Mouse (Mus musculus) heart, embryonic 16.5 days (tissue): ENCODE results near the gene Olfr1014. TPM values are rescaled to one million over a fixed set of nuclear protein-coding genes. Genes with fewer than 3 reads are reported as not detected.

Source experiments
- ATAC-seq: fragments of 200-750 bp; cut with Nextera tagmentation; replicated peaks from 2 replicates; pipeline ENCODE4 v1.8.0; 2017; ENCODE audit warnings: moderate number of reproducible peaks; ENCODE audit not compliant: insufficient read depth, low FRiP score; ENCODE audit errors: extremely low read depth
- H3K27ac ChIP-seq: fragments of 300-500 bp; sonication (generic); 2 replicates; pipeline ENCODE4 v1.5.1; 2014; ENCODE audit warnings: mild to moderate bottlenecking, low read length, control low read depth, moderate library complexity
- H3K27me3 ChIP-seq: fragments of 300-500 bp; sonication (generic); 2 replicates; pipeline ENCODE4 v1.6.1; 2014; ENCODE audit warnings: low read length, mixed read lengths; ENCODE audit not compliant: control insufficient read depth, insufficient read depth
- H3K36me3 ChIP-seq: fragments of 300-500 bp; sonication (generic); 2 replicates; pipeline ENCODE4 v1.6.1; 2014; ENCODE audit not compliant: control insufficient read depth, insufficient read depth
- H3K4me1 ChIP-seq: fragments of 300-500 bp; sonication (generic); 2 replicates; pipeline ENCODE4 v1.6.1; 2014; ENCODE audit warnings: low read length, mixed read lengths; ENCODE audit not compliant: control insufficient read depth, insufficient read depth
- H3K4me2 ChIP-seq: fragments of 300-500 bp; sonication (generic); 2 replicates; pipeline ENCODE4 v1.6.1; 2014; ENCODE audit warnings: low read depth, mild to moderate bottlenecking, control low read depth, low read length
- H3K4me3 ChIP-seq: fragments of 300-500 bp; sonication (generic); 2 replicates; pipeline ENCODE4 v1.5.1; 2014; ENCODE audit warnings: mild to moderate bottlenecking, control low read depth, low read length
- H3K9ac ChIP-seq: fragments of 300-500 bp; sonication (generic); 2 replicates; pipeline ENCODE4 v1.6.1; 2014; ENCODE audit warnings: low read length, control low read depth
- H3K9me3 ChIP-seq: fragments of 300-500 bp; sonication (generic); replicated peaks from 2 replicates; pipeline ENCODE4 v1.6.1; 2016; ENCODE audit warnings: low read length; ENCODE audit not compliant: control insufficient read depth
- WGBS: fragments of 180-500 bp; shearing (Covaris S2); extraction: QIAGEN DNeasy Blood & Tissue Kit; methylation state at CpG from one replicate; pipeline ENCODE4 v1.1.7; 2014; 5-methylcytosine and 5-hydroxymethylcytosine counted together
- polyA plus RNA-seq: library from polyadenylated mRNA; unstranded; fragments of >200 nt; fragmentation: Nextera tagmentation; extraction: Ambion mirVana; gene quantifications from 2 replicates; pipeline ENCODE4 v1.2.1, GENCODE M21; 2015

Gene Olfr1014
- not detected in 2 replicates for polyA plus RNA-seq

DNA sequence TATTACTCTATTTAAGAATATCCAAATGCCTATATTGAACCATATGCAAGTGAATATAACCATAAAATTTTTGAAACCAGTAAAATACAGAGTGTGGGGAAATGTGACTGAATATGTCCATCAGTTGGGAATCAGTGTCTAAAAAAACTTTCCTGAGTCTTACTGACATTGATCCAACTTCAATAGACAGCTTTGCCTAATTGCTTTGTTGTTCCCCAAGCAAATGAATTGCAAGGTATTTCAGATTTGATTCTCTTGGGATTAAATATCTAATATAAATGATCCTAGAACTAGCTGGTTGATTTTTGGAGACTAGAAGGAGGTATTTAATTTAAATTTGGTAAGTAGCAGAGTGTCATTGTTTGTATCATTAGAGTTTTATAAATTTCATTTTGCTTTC is at the start of gene Olfr1014:
Olfr1014 (plus strand) TSS at position 301 of the 400 bp plus-strand sequence.
- H3K9ac ChIP-seq: no peak within 1 kb of the TSS
- no peaks in the 10 kb centered on the region for H3K27me3 ChIP-seq
- H3K9me3 ChIP-seq: no peaks in the 10 kb centered on the region
- no peak within 1 kb of the TSS for H3K4me3 ChIP-seq
- no peaks in the 10 kb centered on the region for H3K36me3 ChIP-seq
- no peak within 1 kb of the TSS for H3K4me2 ChIP-seq
- H3K27ac ChIP-seq: no peak within 1 kb of the TSS
- ATAC-seq: no peak
- H3K4me1 ChIP-seq: no peaks in the 10 kb centered on the region

DNA sequence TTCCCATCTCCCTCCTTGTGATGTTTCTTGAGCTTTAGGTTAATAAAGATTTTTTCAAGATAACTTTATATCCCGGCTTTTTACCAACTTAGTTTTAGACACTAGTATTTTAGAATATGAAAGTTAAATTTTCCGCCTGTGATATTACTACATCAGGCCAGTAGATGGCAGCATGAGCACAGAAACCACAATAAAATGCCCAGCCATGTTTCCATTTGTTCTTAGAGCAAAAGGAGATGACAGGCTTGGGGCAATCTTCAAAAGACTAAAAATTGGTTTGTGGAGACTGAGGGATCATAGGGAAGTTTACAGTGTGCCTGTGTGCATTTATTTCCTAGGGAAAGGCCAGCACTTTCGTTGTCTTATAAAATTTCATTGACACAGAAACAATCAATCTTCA is 46.7 kb upstream of the Olfr1014 start:
- Histone ChIP-seq H3K4me3 (no peak overlapping the region), H3K9me3 (no peaks in the 10 kb centered on the region), H3K27ac (no peak overlapping the region), H3K36me3 (no peaks in the 10 kb centered on the region), H3K9ac (no peak overlapping the region), H3K4me2 (no peak overlapping the region), H3K4me1 (no peaks in the 10 kb centered on the region), H3K27me3 (no peaks in the 10 kb centered on the region)
- WGBS: 11% methylated on average over 3 of the region's 3 CpGs
- no peak for ATAC-seq

DNA sequence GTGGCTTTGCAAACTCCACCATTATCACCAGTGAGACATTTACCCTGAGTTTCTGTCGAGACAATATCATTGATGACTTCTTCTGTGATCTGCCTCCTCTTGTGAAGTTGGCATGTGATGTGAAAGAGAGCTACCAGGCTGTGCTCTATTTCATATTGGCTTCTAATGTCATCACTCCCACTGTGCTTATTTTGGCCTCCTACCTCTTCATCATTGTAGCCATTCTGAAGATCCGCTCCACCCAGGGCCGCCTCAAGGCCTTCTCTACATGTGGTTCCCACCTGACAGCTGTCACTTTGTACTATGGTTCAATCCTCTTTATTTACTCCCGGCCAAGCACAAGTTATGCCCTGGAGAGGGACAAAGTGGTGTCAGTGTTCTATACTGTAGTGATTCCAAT is 18.7 kb upstream of the Olfr1014 start:
- no peak overlapping the region for H3K27ac ChIP-seq
- 78% methylated on average over 4 of the region's 4 CpGs for WGBS
- no peaks in the 10 kb centered on the region for H3K27me3 ChIP-seq
- no peaks in the 10 kb centered on the region for H3K4me1 ChIP-seq
- H3K4me3 ChIP-seq: no peak overlapping the region
- no peaks in the 10 kb centered on the region for H3K36me3 ChIP-seq
- no peaks in the 10 kb centered on the region for H3K9me3 ChIP-seq
- no peak overlapping the region for H3K9ac ChIP-seq
- no peak overlapping the region for H3K4me2 ChIP-seq
- no peak for ATAC-seq

DNA sequence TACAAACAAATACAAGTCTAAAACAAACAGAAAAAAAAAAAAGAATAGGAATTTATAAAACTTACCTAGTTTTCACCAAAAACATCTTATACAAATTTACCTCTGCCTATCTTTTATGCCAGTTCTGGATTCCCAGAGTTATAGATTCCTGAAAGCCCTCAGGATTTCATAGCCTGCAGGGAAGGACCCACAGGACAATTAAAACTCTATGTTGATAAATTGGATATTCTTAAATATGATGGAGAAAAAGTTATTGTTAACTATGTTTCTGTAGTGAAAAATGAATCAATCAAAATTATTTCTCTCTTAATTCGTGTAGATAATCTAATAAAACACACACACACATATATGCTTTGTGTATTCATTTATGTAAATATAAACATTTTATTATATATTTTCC is 9.8 kb upstream of the Olfr1014 start, which contains the start of gene Olfr1012:
Olfr1012 (minus strand) TSS at position 101 of the 400 bp plus-strand sequence.
- Histone ChIP-seq H3K9ac (no peak within 1 kb of the TSS), H3K9me3 (no peaks in the 10 kb centered on the region), H3K27me3 (no peaks in the 10 kb centered on the region), H3K4me1 (no peaks in the 10 kb centered on the region), H3K27ac (no peak within 1 kb of the TSS), H3K4me2 (no peak within 1 kb of the TSS), H3K4me3 (no peak within 1 kb of the TSS), H3K36me3 (no peaks in the 10 kb centered on the region)
- WGBS: 55% methylated on average over 1 of the region's 1 CpGs
- no peak for ATAC-seq

DNA sequence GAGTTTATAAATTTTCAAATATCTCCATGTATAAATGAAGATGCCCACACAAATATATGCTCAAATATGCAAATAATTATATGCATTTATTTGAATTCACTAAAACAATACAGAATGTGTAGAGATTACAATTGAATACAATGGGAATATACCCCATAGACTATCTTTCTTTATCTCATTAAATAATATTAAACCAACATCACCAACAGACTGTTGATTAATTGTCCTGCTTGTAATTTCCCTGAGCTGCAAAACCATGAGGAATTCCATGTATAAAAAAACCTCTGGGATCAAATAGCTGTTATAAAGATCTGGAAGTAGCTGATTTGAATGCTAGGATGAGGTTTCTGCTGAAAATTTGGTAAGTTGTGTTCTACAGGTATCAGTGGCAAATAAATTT is 5.7 kb upstream of the Olfr1014 start, which contains the start of gene Olfr1013:
Olfr1013 (plus strand) TSS at position 301 of the 400 bp plus-strand sequence.
- Histone ChIP-seq H3K27ac (no peak within 1 kb of the TSS), H3K4me3 (no peak within 1 kb of the TSS), H3K9me3 (no peaks in the 10 kb centered on the region), H3K27me3 (no peaks in the 10 kb centered on the region), H3K36me3 (no peaks in the 10 kb centered on the region), H3K4me2 (no peak within 1 kb of the TSS), H3K9ac (no peak within 1 kb of the TSS), H3K4me1 (no peaks in the 10 kb centered on the region)
- no peak for ATAC-seq

DNA sequence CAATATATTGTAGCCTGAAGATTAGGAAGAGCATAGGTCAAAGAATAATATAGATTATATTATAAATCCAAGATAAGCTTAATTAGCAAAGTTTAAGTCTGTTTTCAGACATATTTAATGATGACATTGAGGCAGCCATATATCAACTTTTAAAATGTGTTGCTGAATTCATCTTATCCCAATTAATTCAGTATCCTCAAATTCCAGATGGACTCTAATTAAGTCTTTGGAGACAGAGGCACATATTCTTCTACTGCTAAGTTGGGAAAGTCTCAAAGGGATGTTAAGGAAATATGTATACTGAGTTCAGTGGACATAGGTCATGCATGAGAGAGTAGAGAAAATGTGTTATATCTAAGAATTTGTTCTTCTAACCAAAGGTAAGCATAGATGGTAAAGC is 9.2 kb downstream of the Olfr1014 start, which contains the start of gene Olfr1015:
Olfr1015 (plus strand) TSS at position 301 of the 400 bp plus-strand sequence.
- Histone ChIP-seq H3K9me3 (no peaks in the 10 kb centered on the region), H3K27ac (no peak within 1 kb of the TSS), H3K27me3 (no peaks in the 10 kb centered on the region), H3K4me2 (no peak within 1 kb of the TSS), H3K9ac (no peak within 1 kb of the TSS), H3K4me3 (no peak within 1 kb of the TSS), H3K4me1 (no peaks in the 10 kb centered on the region), H3K36me3 (no peaks in the 10 kb centered on the region)
- no peak for ATAC-seq

DNA sequence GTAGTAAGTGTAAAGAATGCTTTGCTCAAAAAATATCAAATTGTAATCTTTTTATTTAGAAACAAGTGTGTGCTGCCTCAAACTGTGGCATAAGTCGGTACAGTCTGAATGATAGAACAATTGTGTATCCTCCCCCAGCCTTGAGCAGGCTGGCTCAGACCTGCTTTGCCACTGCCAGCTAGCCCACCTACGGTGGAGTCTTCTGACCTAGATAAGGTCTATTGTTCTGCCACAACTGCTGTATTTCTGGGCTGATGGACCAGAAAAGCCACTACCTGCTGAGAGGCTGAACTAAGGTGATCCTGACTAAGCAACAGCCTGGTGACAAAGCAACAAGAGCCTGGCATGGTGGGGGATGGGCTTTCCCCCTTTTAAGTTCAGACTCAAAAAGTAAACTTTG is 19.8 kb downstream of the Olfr1014 start:
- no peak overlapping the region for H3K9ac ChIP-seq
- ATAC-seq: no peak
- H3K9me3 ChIP-seq: no peaks in the 10 kb centered on the region
- no peak overlapping the region for H3K4me2 ChIP-seq
- H3K4me3 ChIP-seq: no peak overlapping the region
- H3K27me3 ChIP-seq: no peaks in the 10 kb centered on the region
- H3K27ac ChIP-seq: no peak overlapping the region
- no peaks in the 10 kb centered on the region for H3K36me3 ChIP-seq
- H3K4me1 ChIP-seq: no peaks in the 10 kb centered on the region
- 44% methylated on average over 2 of the region's 2 CpGs for WGBS

DNA sequence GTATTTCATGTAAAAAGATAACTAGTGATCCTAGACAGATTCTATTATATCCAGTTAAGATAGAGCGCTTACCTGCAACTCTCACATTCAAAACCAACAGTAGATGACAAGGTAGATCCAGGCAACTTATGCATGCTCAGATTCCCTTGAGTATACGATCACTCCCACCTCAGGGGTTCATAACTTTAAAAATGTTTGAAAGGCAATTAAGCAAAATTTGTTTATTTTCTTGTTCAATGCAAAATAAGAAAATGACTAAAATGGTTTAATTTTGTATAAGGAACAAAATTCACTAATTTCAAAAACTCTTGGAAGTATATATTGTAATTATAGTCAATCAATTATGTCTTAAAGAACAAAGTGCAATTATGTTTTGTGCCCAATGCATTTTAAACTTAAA is 29.9 kb downstream of the Olfr1014 start, which contains the start of gene Olfr1016:
Olfr1016 (minus strand) TSS at position 101 of the 400 bp plus-strand sequence.
- no peak for ATAC-seq
- H3K4me1 ChIP-seq: no peaks in the 10 kb centered on the region
- H3K4me3 ChIP-seq: no peak within 1 kb of the TSS
- no peak within 1 kb of the TSS for H3K4me2 ChIP-seq
- H3K9ac ChIP-seq: no peak within 1 kb of the TSS
- H3K27ac ChIP-seq: no peak within 1 kb of the TSS
- no peaks in the 10 kb centered on the region for H3K36me3 ChIP-seq
- WGBS: 89% methylated on average over 2 of the region's 2 CpGs
- H3K27me3 ChIP-seq: no peaks in the 10 kb centered on the region
- no peaks in the 10 kb centered on the region for H3K9me3 ChIP-seq

DNA sequence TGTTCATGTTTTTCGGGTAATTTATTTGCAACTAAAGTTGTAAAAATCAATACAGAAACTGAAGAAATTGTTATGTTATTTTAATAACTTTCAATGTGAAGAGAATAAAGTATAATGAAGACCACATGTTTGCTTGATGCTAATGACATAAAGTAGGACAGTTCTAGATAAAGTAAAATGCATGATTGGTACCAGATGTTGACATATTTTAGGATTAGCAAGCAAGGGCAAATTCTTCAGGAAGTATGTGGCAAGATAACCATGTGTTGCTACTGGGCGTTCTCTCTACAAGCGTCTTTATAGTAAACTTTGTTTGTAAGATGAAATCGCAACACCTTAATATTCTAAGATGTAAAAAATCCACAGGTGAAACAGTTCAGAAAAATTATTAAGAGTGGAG is 32.0 kb downstream of the Olfr1014 start:
- ATAC-seq: no peak
- Histone ChIP-seq H3K4me3 (no peak overlapping the region), H3K27me3 (no peaks in the 10 kb centered on the region), H3K9me3 (no peaks in the 10 kb centered on the region), H3K27ac (no peak overlapping the region), H3K9ac (no peak overlapping the region), H3K4me2 (no peak overlapping the region), H3K4me1 (no peaks in the 10 kb centered on the region), H3K36me3 (no peaks in the 10 kb centered on the region)
- WGBS: 63% methylated on average over 4 of the region's 4 CpGs

DNA sequence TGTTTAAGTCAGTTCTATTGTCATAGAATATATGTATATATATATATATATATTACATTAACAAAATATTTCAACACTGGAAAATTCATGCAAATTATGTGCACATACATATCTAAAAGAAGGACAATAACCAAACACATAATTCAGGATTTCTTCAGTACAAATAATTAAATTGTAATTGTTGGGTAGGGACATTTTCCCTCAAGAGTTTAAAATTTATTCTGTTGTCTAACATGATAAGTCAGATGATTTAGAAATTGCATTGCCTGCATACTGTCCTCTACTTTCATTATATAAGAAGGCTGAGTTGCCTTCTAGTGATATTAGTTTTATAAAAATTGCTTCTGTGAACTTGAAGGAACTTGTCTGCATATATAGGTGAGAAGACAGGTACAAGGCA is 45.7 kb downstream of the Olfr1014 start, which contains the start of gene Olfr1018:
Olfr1018 (plus strand) TSS at position 301 of the 400 bp plus-strand sequence.
- Histone ChIP-seq H3K9ac (no peak within 1 kb of the TSS), H3K4me2 (no peak within 1 kb of the TSS), H3K9me3 (no peaks in the 10 kb centered on the region), H3K27ac (no peak within 1 kb of the TSS), H3K36me3 (no peaks in the 10 kb centered on the region), H3K27me3 (no peaks in the 10 kb centered on the region), H3K4me3 (no peak within 1 kb of the TSS), H3K4me1 (no peaks in the 10 kb centered on the region)
- no peak for ATAC-seq
